Mouse (Mus musculus) midbrain, embryonic 16.5 days (tissue): ENCODE results near the gene Adipor2. TPM values are rescaled to one million over a fixed set of nuclear protein-coding genes. Genes with fewer than 3 reads are reported as not detected.

Experiments used
- ATAC-seq: fragments of 200-750 bp; cut with Nextera tagmentation; 2 replicates; pipeline ENCODE4 v1.8.0; 2017; ENCODE audit warnings: moderate TSS enrichment
- H3K27ac ChIP-seq: fragments of 300-500 bp; sonication (generic); 2 replicates; pipeline ENCODE4 v1.5.1; 2014; ENCODE audit warnings: mild to moderate bottlenecking, low read length, mixed read lengths
- H3K27me3 ChIP-seq: fragments of 300-500 bp; sonication (generic); 2 replicates; pipeline ENCODE4 v1.6.1; 2014; ENCODE audit warnings: low read depth, low read length, mixed read lengths; ENCODE audit not compliant: control insufficient read depth, insufficient read depth
- H3K36me3 ChIP-seq: fragments of 300-500 bp; sonication (generic); 2 replicates; pipeline ENCODE4 v1.6.1; 2014; ENCODE audit warnings: mild to moderate bottlenecking, low read length, moderate library complexity, mixed read lengths; ENCODE audit not compliant: control insufficient read depth, insufficient read depth
- H3K4me1 ChIP-seq: fragments of 300-500 bp; sonication (generic); 2 replicates; pipeline ENCODE4 v1.6.1; 2014; ENCODE audit warnings: mild to moderate bottlenecking, low read length, mixed read lengths; ENCODE audit not compliant: control insufficient read depth, insufficient read depth
- H3K4me2 ChIP-seq: fragments of 300-500 bp; sonication (generic); 2 replicates; pipeline ENCODE4 v1.6.1; 2014; ENCODE audit warnings: mild to moderate bottlenecking, low read length, mixed read lengths
- H3K4me3 ChIP-seq: fragments of 300-500 bp; sonication (generic); 2 replicates; pipeline ENCODE4 v1.5.1; 2014; ENCODE audit warnings: low read depth, mild to moderate bottlenecking, low read length, moderate library complexity, mixed read lengths
- H3K9ac ChIP-seq: fragments of 300-500 bp; sonication (generic); 2 replicates; pipeline ENCODE4 v1.6.1; 2014; ENCODE audit warnings: low read depth, low read length, mixed read lengths
- H3K9me3 ChIP-seq: fragments of 300-500 bp; sonication (generic); replicated peaks from 2 replicates; pipeline ENCODE4 v1.6.1; 2014; ENCODE audit warnings: mild to moderate bottlenecking, low read length, mixed read lengths; ENCODE audit not compliant: control insufficient read depth, poor library complexity, severe bottlenecking
- WGBS: fragments of 180-500 bp; shearing (Covaris S2); extraction: QIAGEN DNeasy Blood & Tissue Kit; methylation state at CpG from one replicate; pipeline ENCODE4 v1.1.7; 2014; 5-methylcytosine and 5-hydroxymethylcytosine counted together
- polyA plus RNA-seq: library from polyadenylated mRNA; unstranded; fragments of >200 nt; fragmentation: Nextera tagmentation; extraction: Ambion mirVana; gene quantifications from 2 replicates; pipeline ENCODE4 v1.2.1, GENCODE M21; 2015

The Adipor2 gene
- polyA plus RNA-seq, 1 experiment from 2014 or later, result 32.8 TPM

DNA sequence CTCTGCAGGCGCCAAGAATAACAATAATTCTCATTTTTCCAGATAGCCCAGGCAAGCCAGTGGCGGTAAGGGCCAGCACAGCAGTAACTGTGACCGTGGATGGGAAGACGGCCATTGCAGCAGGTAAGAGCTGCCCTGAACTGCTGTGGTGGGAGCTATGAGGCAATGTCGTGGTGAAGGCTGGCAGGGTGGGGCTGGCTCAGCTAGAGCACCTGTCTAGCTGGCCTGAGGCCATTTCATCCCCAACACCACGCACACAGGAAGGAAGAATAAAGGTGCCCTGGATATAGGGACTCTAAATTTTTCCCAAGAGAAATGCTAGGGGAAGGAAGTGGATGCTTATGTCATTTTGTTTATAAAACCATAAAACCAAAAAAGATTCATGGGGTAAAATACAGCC lies 105.1 kb downstream of the Adipor2 start:
- Histone ChIP-seq H3K4me2 (no peak overlapping the region), H3K9ac (no peak overlapping the region), H3K27ac (no peak overlapping the region), H3K4me1 (peaks cover 18% of the 10 kb centered on the region), H3K27me3 (no peaks in the 10 kb centered on the region), H3K9me3 (no peaks in the 10 kb centered on the region), H3K4me3 (no peak overlapping the region), H3K36me3 (0 out of 2 replicates have a peak, but pooled peaks cover 3% of the 10 kb centered on the region)
- 84% methylated on average over 6 of the region's 6 CpGs for WGBS
- ATAC-seq, result no peak

DNA sequence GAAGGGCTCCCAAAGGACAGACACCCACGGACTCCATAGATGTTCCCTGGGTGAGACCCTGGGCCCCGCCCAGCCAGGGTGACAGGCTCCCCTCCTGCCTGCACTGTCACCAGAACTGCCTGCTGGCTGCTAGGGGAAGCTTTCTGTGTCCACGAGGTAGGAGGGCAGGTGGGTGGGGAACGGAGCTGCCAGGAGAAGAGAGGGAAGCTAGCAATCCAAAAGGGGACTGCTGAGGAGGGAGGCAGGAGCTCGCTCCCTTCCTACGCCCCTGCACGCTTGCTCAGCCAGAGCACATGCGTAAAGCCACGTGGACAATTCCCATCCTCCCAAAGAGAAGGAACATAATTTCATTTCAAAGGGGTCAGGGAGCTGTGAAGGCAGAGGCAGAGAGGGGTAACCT lies 107.3 kb downstream of the Adipor2 start:
- Histone ChIP-seq H3K4me1 (peaks cover 16% of the 10 kb centered on the region), H3K9me3 (no peaks in the 10 kb centered on the region), H3K27me3 (no peaks in the 10 kb centered on the region), H3K4me3 (no peak overlapping the region), H3K4me2 (no peak overlapping the region), H3K27ac (no peak overlapping the region), H3K9ac (no peak overlapping the region), H3K36me3 (no peaks in the 10 kb centered on the region)
- no peak for ATAC-seq
- WGBS, result 66% methylated on average over 9 of the region's 9 CpGs

DNA sequence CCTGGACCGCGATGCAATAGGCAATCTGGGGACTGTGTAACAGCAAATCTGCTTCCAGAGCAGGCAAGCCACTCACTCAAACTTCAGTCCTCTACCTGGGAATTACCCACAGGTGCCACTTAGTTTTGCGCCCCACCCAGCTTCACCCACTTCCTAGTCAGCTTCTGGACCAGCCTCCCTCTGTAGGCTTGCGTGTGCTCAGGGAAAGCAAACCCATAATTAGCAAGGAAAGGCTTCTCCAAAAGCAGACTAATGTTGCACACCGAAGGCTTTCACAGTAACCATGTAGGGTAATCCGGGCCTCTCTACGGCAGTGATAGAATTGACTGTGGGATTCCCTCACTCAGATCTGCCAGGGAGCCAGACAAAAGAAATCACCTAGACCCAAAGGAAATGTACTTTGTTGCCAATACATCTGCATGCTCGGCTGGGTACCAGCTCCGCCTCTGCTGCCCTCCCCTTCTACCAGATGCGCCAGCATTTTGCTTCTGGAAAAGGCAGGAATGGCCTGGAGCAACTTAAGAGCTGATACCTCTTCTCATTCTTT lies 109.6 kb downstream of the Adipor2 start:
- no peak overlapping the region for H3K9ac ChIP-seq
- no peaks in the 10 kb centered on the region for H3K27me3 ChIP-seq
- no peak overlapping the region for H3K4me2 ChIP-seq
- H3K9me3 ChIP-seq, result no peaks in the 10 kb centered on the region
- no peak for ATAC-seq
- H3K4me3 ChIP-seq, result no peak overlapping the region
- WGBS, result 45% methylated on average over 10 of the region's 10 CpGs
- H3K36me3 ChIP-seq, result no peaks in the 10 kb centered on the region
- peaks cover 1% of the 10 kb centered on the region for H3K4me1 ChIP-seq
- H3K27ac ChIP-seq, result no peak overlapping the region

DNA sequence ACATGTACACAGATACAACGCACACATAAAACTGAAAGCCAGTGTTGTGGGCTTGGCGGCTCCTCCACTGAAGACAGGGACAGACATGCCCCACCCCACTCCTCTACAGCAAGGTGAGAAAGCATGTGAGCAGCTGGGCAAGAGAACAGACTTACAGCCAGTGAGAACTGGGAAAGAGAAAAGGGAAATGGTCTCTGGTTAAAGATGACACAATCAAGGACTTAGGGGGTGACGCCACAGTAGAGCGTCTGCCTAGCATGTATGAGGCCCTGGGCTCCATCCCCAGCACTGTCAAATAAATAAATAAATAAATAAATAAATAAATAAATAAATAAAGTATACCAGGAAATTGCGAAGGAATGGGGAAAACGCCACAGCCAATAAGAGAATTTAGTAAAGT lies 114.2 kb downstream of the Adipor2 start:
- Histone ChIP-seq H3K27ac (no peak overlapping the region), H3K4me3 (no peak overlapping the region), H3K4me2 (no peak overlapping the region), H3K36me3 (no peaks in the 10 kb centered on the region), H3K27me3 (no peaks in the 10 kb centered on the region), H3K4me1 (no peaks in the 10 kb centered on the region), H3K9ac (no peak overlapping the region), H3K9me3 (no peaks in the 10 kb centered on the region)
- ATAC-seq, result no peak
- 96% methylated on average over 6 of the region's 6 CpGs for WGBS

Other genes starting within 250 kb of the Adipor2 start
- gene Dcp1b, start 242.5 kb downstream of the Adipor2 start, polyA plus RNA-seq, result 13.4 and 13.8 TPM in 2 replicates
- gene Cacna1c, start 221.3 kb downstream of the Adipor2 start, polyA plus RNA-seq, result 8.1 and 8.3 TPM in 2 replicates
- gene Cacna2d4, start 181.2 kb downstream of the Adipor2 start, polyA plus RNA-seq, result 0.47 and 0.63 TPM in 2 replicates
- gene Lrtm2, start 86.9 kb downstream of the Adipor2 start, polyA plus RNA-seq, result 13.0 and 16.9 TPM in 2 replicates
- gene Fbxl14, start 62.0 kb upstream of the Adipor2 start, polyA plus RNA-seq, result 2.0 and 2.5 TPM in 2 replicates
- 0.70 and 1.6 TPM in 2 replicates for gene Wnt5b, start 126.6 kb upstream of the Adipor2 start, polyA plus RNA-seq